Mouse (Mus musculus): ENCODE measurements around the gene Tango6. TPM values are rescaled to one million over a fixed set of nuclear protein-coding genes. Genes with fewer than 3 reads are reported as not detected.
A peak's percentile ranks its signal among the peaks of the same experiment; 100 is the strongest.
"Not testable (repeated sequence)": the region's sequence is repeated elsewhere in the genome, so short reads cannot be mapped to it uniquely, and the experiment has no call there.

Gene Tango6
- total RNA-seq, 2 experiments from 2014 or later, result 9.5 to 14.2 TPM

DNA sequence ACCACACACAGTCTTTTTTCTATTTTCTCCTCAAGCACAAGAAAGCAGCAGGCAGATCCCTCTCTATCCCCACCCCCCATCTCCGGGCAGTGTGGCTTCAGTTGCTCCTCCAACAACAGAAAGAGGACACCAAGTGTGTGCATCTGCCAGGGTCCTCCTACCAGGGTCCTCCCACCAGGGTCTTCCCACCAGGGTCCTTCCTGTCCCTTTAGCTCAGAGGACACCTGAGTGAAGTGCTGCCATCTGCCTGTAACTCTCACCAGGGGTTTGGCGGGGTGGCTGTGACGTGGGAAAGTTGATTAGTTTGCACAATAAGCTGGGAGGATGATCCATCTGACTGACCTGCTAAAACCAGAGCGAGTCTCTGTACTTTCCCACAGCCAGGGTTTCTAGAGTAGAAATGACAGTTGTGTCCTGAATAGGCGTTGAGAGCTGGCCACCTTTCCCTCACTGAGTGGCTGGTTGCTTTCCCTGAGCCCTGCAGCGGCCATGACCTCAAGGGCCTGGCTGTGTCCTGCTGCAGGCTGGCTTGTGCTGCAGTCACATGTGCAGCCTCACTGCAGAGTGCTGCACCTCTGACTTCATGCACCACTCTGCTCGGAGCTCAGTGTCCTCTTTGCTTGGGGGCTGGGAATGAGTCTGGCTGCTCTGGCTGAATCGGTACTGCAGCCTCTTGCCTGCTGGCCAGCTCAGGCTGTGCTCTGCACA lies 171.8 kb downstream of the Tango6 start:
- ATAC-seq (replicated peaks; ENCODE audit: low FRiP score, low TSS enrichment, poor library complexity, severe bottlenecking), result no peak

DNA sequence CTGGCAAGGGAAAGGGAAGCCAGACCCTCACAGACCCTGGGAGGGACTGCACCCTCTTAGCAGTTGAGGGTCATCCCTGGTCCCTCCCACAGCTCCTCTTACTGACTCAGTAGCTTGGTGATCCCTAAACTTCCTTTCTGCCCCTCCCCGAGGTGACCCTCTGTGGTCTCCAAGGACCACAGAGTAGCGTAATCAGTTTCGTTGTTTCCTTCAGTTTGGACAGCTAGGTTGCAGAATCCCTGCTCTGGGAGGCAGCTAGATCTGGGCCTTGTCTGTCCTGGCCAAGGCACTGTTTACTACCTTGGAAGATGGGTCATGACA lies 172.3 kb downstream of the Tango6 start:
- no peak for ATAC-seq (replicated peaks; ENCODE audit: low FRiP score, low TSS enrichment, poor library complexity, severe bottlenecking)

DNA sequence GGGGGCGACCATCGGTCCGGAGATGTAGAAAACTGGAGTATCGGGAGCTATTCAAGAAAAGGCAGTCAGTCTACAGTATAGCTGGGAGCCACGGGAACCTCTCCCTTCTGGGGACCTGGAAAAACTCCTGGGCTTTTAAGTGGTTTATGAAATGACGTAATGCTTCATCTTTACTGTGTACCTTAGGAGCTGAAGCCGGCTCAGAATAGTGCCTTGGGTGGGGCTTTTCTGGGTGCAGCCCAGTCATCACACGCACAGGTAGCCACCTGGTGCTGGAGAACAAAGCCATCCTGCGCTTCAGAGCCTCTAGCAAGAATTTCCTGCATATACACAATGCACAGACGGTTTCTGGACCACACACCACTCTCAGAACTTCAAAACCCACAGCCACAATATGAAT lies 180.0 kb downstream of the Tango6 start:
- ATAC-seq (replicated peaks; ENCODE audit: low FRiP score, low TSS enrichment, poor library complexity, severe bottlenecking), result no peak

DNA sequence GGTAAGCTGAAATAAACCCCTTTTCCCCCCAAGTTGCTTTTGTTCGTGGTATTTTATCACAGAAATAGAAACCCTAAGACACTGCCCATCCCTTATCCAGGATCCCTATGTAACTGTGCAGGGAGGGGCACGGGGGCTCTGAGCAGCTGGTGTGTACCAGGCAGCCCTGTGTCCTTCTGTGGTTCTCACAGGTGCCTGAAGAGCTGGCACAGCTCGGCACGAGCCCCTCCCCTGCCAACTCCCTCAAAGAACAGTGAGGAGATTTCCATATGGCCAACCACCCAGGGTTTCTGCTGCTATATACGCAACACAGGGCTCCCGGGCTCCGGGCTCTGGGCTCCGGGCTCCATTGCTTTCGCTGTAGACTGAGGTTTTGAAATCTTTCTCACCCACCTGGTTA lies 182.5 kb downstream of the Tango6 start:
- ATAC-seq (replicated peaks; ENCODE audit: low FRiP score, low TSS enrichment, poor library complexity, severe bottlenecking), result no peak

DNA sequence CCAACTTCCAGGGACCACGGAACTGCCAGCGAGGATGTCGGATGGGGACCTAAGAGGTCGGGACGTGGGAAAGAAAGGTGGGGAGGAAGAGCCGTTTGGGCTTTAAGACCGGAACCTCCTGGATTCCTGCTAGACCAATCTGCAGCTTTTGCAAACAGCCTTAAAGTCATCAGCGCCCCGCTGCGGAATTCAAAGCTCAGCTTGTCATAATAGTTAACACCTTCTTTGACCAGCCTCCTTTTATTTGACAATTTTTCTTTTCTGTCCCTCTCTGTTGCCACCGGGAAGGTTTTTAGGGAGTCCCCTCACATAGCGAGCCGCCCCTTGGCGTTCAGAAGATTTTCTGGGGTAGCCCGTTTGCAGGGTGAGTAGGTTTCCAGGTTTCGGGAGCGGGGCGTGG lies 187.2 kb downstream of the Tango6 start, which contains the start of gene Has3:
Has3 (plus strand) TSS at position 192 of the 400 bp plus-strand sequence.
- no peak for ATAC-seq (replicated peaks; ENCODE audit: low FRiP score, low TSS enrichment, poor library complexity, severe bottlenecking)

DNA sequence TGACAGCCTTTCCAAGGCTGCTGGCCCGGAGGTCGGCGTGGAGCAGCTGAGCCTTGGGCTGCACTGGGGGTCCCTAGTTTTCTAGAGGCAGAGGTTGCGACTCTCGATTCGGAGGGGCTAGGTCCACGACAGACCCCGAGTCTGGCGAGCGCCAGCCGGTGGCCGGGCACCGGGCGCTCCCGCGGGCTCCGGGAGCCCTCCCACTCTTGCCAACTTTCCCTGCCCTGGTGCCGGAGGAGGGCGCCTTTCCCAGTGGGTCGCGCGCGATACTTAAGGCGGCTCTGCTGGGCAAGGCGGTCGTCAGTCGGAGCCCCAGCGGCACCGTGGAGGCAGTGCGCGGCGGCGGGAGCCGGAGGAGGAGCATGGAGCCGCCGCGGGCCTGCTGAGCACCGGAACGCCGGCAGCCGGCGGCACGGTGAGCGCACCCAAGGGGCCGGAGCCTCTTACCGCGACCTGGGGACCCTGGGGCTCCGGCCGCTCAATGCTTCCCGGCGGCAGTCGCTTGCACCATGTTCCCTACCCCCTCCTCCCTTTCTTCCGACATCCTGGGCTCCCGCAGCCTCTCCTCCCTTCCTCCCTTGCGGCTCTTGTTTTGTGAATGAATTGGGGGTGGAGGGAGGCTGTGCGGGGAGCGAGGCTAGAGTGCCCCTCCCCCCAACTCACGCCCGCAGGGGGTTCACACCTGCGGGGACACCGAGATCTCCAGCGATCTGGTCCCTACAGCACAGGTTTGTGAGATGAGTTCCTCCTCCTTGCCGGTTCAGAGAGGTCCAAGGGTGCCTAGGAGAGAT lies 187.9 kb downstream of the Tango6 start:
- ATAC-seq (replicated peaks; ENCODE audit: low FRiP score, low TSS enrichment, poor library complexity, severe bottlenecking), result peak; percentile 45

DNA sequence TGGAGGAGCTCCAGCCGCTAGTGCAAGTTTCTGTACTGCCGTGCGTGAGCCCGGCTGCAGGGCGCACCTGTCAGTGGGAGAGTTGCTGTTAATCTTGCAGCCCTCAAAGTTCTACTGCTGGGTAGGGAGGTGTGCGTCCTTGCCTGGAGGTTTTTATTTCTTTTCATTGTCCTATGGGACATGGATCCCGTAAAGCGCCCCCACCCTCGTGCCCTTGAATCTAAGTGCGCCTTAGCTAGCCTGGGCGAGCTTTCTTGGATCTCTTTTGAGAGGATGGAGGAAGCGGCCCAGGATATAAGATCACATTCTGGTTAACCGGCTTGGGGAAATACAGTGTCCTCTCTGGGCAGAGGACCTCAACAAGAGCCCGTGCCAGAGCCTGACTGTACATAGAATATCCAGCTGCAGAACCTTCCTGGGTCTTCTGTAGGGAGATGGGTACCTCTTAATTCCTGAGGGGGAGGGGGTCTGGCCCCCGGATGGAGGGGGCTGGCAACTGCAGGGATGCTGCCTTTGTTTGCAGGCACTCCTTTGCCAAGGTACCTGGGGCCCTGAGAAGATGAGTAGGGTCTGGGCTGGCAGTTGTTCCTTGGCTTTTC lies 188.6 kb downstream of the Tango6 start:
- ATAC-seq (replicated peaks; ENCODE audit: low FRiP score, low TSS enrichment, poor library complexity, severe bottlenecking), result no peak

DNA sequence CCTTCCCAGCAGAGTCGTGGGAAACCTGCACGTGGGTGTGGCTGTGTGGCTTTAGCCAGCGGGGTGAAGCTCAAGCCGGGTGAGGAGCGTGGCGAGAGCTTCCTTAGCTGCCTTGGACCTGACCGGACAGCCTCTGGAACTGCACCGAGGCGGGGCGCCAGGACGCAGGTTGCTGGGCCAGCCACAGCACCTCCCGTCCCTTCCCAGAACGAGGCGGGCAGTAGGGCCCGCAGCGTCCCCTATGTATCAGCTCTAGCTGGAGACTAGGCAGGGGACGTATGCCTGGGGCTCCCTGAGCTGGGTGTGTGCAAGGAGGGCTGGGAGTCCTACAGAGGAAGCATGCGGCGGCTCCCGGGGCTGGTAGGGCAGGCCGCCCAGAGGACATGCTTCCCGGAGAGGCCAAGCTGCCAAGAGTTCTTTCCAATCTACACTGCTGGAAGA lies 189.1 kb downstream of the Tango6 start:
- ATAC-seq (replicated peaks; ENCODE audit: low FRiP score, low TSS enrichment, poor library complexity, severe bottlenecking), result 0 out of 2 replicates have a peak, but pooled peaks have one; percentile 27

DNA sequence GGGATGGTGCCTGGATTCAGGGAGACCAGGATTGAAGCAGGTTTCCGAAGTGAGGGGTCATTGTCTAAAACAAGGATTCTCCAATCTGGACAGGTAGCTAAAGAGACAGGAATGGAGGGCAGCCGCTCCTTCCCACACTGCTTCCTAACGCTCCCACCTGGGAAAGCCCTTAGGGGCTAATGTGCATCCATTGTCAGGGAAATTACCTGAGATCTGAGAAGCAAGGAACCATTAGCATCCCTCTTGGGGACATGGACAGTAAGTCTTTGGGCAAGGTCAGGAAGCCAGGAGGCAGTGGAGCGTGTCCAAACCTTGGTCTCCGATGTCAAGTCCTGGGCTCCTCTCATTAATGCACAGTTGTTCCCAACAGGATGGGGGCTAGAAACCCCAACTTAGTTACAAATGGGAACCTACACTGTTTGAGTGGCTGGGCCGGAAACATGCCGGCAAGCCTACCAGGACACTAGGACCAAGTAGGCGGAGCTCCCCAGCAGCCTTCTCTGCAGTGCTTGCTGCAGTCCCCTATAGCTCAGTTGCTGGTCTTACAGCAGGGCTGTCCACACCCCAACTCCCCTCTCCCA lies 189.7 kb downstream of the Tango6 start:
- ATAC-seq (replicated peaks; ENCODE audit: low FRiP score, low TSS enrichment, poor library complexity, severe bottlenecking), result no peak

DNA sequence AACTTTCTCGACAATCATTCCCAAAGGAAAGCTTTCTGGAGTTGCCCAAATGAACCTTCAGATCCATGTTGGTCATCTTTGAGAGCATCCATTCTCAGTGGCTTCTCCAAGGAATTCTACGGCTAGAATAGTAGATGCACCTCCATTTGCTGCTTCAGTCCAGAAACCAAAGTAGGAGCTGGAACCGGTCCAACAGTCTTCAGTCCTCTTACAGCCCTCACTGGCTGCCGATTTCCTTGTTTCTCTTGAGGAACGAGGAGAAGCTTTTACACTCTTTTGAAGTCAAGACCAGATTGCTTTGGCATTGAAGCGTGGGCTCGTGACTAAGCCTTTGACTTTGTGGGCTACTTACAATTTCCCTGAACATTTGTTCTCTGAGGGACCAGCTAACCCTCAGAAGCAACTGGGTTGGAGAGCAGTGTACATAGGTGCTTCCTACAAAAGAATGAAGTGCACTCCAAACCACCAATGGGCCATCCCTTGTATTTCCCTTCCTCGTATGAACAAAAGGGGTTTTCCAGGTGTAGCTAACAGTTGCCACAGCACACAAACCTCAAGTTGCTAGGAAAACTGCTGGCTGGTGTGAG lies 197.3 kb downstream of the Tango6 start:
- no peak for ATAC-seq (replicated peaks; ENCODE audit: low FRiP score, low TSS enrichment, poor library complexity, severe bottlenecking)

DNA sequence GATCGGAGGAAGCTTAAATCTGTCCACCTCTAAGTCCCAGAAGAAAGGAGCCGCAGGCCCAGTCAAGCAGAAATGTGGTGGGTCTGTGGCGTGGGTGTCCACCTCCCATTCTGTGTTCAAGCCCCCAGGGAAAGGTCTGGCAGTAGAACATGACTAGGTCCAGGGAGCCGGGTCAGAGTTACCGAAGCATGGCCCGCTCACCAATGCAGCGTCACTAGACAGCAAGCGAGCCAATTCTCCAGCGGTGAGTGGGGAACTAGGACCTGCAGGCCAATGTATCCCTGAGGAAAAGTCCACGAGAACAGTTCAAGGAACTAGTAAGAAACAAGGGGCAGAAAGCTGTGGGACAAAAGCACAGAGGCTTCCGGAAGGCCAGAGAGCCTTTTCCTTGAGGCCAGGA lies 201.2 kb downstream of the Tango6 start:
- not testable (repeated sequence) for ATAC-seq (replicated peaks; ENCODE audit: low FRiP score, low TSS enrichment, poor library complexity, severe bottlenecking)

DNA sequence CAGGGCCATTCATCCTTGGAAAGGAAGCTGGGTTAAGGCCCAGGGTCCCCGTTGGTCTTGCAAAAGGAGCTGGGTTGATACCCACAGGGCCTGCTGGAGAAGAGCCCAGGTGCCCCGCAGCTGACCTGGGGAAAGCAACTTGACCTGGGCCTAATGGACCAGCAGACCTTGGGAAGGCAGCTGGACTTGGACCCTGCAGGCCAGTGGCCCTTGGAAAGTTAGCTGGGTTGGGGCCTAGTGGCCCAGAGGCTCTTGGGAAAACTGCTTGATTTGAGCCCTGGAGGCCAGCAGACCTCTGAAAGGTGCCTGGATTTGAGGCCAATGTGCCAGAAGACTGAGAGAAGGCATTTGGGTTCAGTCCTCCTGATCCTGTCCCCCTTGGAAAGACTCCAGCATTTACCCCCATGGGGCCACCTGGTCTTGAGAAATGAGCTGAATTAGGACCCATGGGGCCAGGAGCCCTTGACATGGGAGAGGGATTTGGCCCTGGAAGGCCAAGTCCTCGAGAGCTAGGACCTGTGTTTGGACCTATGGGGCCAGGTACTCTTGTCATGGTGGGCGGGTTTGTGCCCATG lies 202.0 kb downstream of the Tango6 start:
- not testable (repeated sequence) for ATAC-seq (replicated peaks; ENCODE audit: low FRiP score, low TSS enrichment, poor library complexity, severe bottlenecking)

DNA sequence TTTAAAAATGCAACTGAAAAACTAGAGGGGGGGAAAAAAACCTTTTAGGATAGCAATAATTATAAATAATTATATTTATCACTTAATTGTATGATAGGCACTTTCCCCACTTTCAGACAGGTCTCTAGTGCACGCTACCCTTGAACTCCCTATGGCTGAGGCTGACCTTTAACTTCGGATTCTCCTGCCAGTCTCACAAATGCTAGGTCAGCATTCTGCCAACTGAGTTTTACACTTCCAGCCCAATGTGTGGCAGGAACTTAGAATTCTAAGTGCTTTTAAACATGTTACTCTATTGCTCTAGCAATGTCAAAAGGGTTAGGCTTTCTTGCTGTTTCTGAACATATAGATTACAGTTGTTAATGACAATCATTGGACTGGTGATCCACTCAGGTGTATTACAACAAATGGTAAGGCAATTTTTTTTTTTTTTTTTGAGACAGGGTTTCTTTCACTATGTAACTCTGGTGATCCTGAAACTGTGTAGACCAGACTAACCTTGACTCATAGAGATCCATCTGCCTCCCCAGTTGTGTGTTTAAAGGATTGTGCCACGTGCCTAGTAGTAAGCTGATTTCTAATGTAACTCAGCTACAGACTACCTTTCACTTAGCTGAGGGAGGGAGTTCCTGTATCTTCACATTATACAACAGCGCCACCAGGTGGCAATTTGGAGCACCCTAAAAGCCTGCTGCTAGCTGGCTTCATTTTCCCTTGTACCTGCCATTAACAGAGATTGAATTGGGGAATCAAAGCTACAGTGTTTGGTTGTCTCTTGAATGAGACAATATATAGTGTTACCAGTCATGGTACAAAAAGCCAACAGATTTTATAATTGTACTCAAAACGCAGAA lies 204.7 kb downstream of the Tango6 start:
- peak; percentile 79 for ATAC-seq (replicated peaks; ENCODE audit: low FRiP score, low TSS enrichment, poor library complexity, severe bottlenecking)

DNA sequence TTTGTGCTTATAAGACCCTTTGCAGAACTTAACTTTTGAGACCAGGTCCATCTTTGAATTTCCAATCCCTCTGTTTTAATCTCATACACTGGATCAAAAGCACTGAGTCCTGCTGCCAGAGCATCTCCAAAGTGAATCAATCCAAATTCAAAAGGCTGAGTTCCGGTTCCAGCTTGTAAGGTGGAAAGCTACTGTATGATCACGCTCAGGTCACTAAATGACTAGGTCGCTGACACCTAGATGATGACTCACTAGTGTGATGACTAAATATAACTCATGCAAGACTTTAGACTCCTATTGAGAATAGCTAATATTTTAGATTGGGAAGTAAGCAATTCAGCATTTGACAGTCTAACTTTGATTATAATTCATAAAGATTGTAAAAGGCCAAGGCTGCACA lies 205.9 kb downstream of the Tango6 start:
- no peak for ATAC-seq (replicated peaks; ENCODE audit: low FRiP score, low TSS enrichment, poor library complexity, severe bottlenecking)

DNA sequence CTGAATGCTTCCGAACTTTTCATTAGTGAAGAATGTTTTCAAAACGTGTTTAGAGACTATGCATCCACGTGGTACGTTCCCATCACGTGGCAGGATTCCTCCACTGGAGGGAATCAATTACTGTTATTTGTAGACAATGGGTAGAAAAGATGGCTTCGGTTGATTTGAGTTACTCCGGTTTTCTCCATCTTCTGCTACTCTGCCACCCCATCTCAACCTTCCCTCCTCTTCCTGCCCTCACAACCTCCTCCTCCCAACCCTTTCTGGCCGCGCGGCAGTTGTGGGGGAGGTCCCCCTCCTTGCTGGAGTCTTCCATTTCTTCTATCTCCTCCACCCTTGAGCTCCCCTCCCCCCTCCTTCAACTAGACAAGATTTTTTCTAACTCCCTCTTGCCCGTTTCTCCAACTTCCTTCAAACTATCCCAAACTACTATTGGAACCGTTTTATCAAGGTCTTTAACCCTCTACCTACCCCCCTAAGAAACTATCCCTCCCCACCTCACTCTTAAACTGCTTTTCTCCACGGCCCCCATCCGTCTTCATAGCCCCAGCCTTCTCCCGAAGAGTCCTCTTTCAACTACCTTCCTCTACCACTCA lies 209.4 kb downstream of the Tango6 start:
- ATAC-seq (replicated peaks; ENCODE audit: low FRiP score, low TSS enrichment, poor library complexity, severe bottlenecking), result peak; percentile 66

DNA sequence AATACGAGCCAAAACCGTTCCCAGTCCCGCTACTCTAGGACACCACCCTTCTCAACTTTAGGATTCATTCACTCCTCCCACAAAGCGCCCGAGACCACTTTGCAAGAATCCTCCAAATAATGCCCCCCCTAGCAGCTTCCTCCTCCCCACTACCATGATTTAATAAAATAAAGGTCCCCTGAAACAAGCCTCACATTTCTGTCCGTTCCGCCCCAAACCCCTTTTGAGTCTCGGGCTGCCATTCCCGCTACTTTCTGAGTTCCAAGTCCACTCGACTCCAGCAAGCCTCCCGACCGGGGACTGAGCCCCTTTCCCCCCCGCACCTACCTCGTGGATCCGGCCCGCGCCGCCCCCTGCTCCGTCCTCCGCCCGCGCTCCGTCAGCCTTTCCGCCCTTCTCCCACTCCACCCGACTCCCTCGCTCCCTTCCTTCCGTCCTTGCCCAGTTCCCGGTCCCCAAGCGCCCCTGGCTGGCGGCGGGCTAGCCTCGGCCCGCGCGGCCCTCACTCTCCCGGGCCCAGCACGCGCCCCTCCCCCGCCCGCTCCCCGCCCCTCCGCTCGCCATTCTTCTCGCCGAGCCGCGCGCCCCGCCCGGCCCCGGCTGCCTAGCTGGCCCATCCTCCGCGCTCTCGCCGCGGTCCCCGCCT lies 210.1 kb downstream of the Tango6 start:
- 0 out of 2 replicates have a peak, but pooled peaks have one; percentile 11 for ATAC-seq (replicated peaks; ENCODE audit: low FRiP score, low TSS enrichment, poor library complexity, severe bottlenecking)

DNA sequence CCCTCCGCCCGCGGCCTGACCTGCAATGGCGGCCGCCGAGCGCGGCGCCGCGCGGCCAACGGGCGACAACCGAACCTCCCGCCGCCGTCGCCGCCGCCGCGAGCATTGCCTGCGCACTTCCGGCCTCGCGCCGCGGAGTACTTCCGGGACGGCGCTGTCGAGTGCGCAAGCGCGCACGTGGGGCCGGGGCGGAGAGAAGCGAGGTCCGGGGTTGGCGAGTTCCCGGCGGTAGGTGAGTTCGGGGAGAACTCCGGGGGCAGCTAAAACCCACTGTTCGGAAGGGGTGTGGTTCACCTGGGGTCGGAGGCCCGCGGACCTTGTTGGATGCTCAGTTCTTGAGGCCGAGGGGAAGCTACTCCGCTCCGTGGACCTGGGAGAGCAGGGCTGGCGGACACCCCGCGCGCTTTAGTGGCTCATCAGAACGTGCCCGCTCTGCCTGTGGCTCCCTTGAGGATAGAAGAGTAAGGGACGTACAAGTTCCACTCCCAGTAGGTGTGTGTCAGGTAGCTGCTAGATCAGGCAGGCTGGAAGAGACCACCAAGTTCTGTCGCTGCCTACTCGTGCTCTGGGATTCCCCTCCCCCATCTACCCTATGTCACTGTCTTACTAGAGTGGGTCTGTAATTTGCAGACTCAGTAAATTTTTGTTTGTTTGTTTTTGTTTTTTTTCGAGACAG lies 210.8 kb downstream of the Tango6 start, which contains the start of gene Utp4:
Utp4 (plus strand) TSS at position 156 of the 676 bp plus-strand sequence.
- ATAC-seq (replicated peaks; ENCODE audit: low FRiP score, low TSS enrichment, poor library complexity, severe bottlenecking), result peak; percentile 87
